Mouse (Mus musculus): ENCODE results near the gene Zeb2. TPM values are rescaled to one million over a fixed set of nuclear protein-coding genes. Genes with fewer than 3 reads are reported as not detected.
A peak's percentile ranks its signal among the peaks of the same experiment; 100 is the strongest.

Zeb2 gene
- total and polyA plus RNA-seq, 2 experiments from 2014 or later, result 50.6 to 150 TPM

- TF ChIP-seq CTCF (IDR thresholded peaks at IDR 0.05; ENCODE audit: low read depth), result no peak
- Histone ChIP-seq H3K4me3 (ENCODE audit: low read depth, low read length) (no peak overlapping the region), H3K9me3 (ENCODE audit: low read length) (no peaks in the 10 kb centered on the region), H3K4me1 (ENCODE audit: insufficient read depth) (peaks cover 18% of the 10 kb centered on the region), H3K4me2 (ENCODE audit: low read depth) (no peak overlapping the region), H3K27ac (ENCODE audit: low read depth, low read length) (no peak overlapping the region), H3K27me3 (ENCODE audit: insufficient read depth, low read length) (no peaks in the 10 kb centered on the region), H3K36me3 (ENCODE audit: insufficient read depth) (no peaks in the 10 kb centered on the region), H3K9ac (no peak overlapping the region)
- WGBS, result 83% methylated on average over 10 of the region's 10 CpGs
- DNase-seq (no peak), ATAC-seq (no peak)
Measured at GRCm38 (mm10) chr2:45056856-45057562, 60.2 kb downstream of the Zeb2 start.

- H3K4me1 ChIP-seq (ENCODE audit: insufficient read depth), result peaks cover 13% of the 10 kb centered on the region
- DNase-seq (no peak), ATAC-seq (no peak)
- H3K4me2 ChIP-seq (ENCODE audit: low read depth), result no peak overlapping the region
- 82% methylated on average over 6 of the region's 6 CpGs for WGBS
- H3K27ac ChIP-seq (ENCODE audit: low read depth, low read length), result no peak overlapping the region
- TF ChIP-seq CTCF (IDR thresholded peaks at IDR 0.05; ENCODE audit: low read depth), result no peak
- H3K27me3 ChIP-seq (ENCODE audit: insufficient read depth, low read length), result no peaks in the 10 kb centered on the region
- no peaks in the 10 kb centered on the region for H3K9me3 ChIP-seq (ENCODE audit: low read length)
- no peak overlapping the region for H3K9ac ChIP-seq
- no peak overlapping the region for H3K4me3 ChIP-seq (ENCODE audit: low read depth, low read length)
- no peaks in the 10 kb centered on the region for H3K36me3 ChIP-seq (ENCODE audit: insufficient read depth)
Measured at GRCm38 (mm10) chr2:45055926-45056325, 61.3 kb downstream of the Zeb2 start.

- WGBS, result 64% methylated on average over 8 of the region's 8 CpGs
- no peak for DNase-seq
- Histone ChIP-seq H3K27me3 (ENCODE audit: insufficient read depth, low read length) (no peaks in the 10 kb centered on the region), H3K4me3 (ENCODE audit: low read depth, low read length) (no peak overlapping the region), H3K36me3 (ENCODE audit: insufficient read depth) (no peaks in the 10 kb centered on the region), H3K4me1 (ENCODE audit: insufficient read depth) (peaks cover 5% of the 10 kb centered on the region; the same call in 1 of the 2 replicates), H3K9me3 (ENCODE audit: low read length) (no peaks in the 10 kb centered on the region), H3K27ac (ENCODE audit: low read depth, low read length) (0 out of 2 replicates have a peak overlapping the region, but pooled peaks have one; percentile 29), H3K4me2 (ENCODE audit: low read depth) (no peak overlapping the region), H3K9ac (no peak overlapping the region)
- TF ChIP-seq CTCF (IDR thresholded peaks at IDR 0.05; ENCODE audit: low read depth), result no peak
- ATAC-seq, result no peak
Measured at GRCm38 (mm10) chr2:45055034-45055615, 62.1 kb downstream of the Zeb2 start.

GRCm38 (mm10) chr2:45054070-45055025 lies 62.8 kb downstream of the Zeb2 start:
- no peak for DNase-seq
- H3K9ac ChIP-seq, result no peak overlapping the region
- no peaks in the 10 kb centered on the region for H3K9me3 ChIP-seq (ENCODE audit: low read length)
- no peak overlapping the region for H3K4me3 ChIP-seq (ENCODE audit: low read depth, low read length)
- H3K27me3 ChIP-seq (ENCODE audit: insufficient read depth, low read length), result no peaks in the 10 kb centered on the region
- no peaks in the 10 kb centered on the region for H3K36me3 ChIP-seq (ENCODE audit: insufficient read depth)
- TF ChIP-seq CTCF (IDR thresholded peaks at IDR 0.05; ENCODE audit: low read depth), result no peak
- ATAC-seq, result no peak
- no peak overlapping the region for H3K4me2 ChIP-seq (ENCODE audit: low read depth)
- H3K4me1 ChIP-seq (ENCODE audit: insufficient read depth), result 0 out of 2 replicates have a peak, but pooled peaks cover 4% of the 10 kb centered on the region
- H3K27ac ChIP-seq (ENCODE audit: low read depth, low read length), result 0 out of 2 replicates have a peak overlapping the region, but pooled peaks have one; percentile 29
- WGBS, result 82% methylated on average over 11 of the region's 11 CpGs

- DNase-seq (no peak), ATAC-seq (no peak)
- no peaks in the 10 kb centered on the region for H3K9me3 ChIP-seq (ENCODE audit: low read length)
- no peak for TF ChIP-seq CTCF (IDR thresholded peaks at IDR 0.05; ENCODE audit: low read depth)
- no peak overlapping the region for H3K9ac ChIP-seq
- no peak overlapping the region for H3K4me3 ChIP-seq (ENCODE audit: low read depth, low read length)
- 0 out of 2 replicates have a peak, but pooled peaks cover 8% of the 10 kb centered on the region for H3K4me1 ChIP-seq (ENCODE audit: insufficient read depth)
- no peak overlapping the region for H3K4me2 ChIP-seq (ENCODE audit: low read depth)
- no peaks in the 10 kb centered on the region for H3K27me3 ChIP-seq (ENCODE audit: insufficient read depth, low read length)
- WGBS, result 68% methylated on average over 4 of the region's 4 CpGs
- no peaks in the 10 kb centered on the region for H3K36me3 ChIP-seq (ENCODE audit: insufficient read depth)
- H3K27ac ChIP-seq (ENCODE audit: low read depth, low read length), result peak overlapping the region; percentile 57; the same call in 1 of the 2 replicates
Measured at GRCm38 (mm10) chr2:45052587-45052986, 64.6 kb downstream of the Zeb2 start.

GRCm38 (mm10) chr2:45051321-45051720 lies 65.9 kb downstream of the Zeb2 start:
- WGBS, result 62% methylated on average over 2 of the region's 2 CpGs
- no peak for ATAC-seq
- Histone ChIP-seq H3K4me1 (ENCODE audit: insufficient read depth) (0 out of 2 replicates have a peak, but pooled peaks cover 8% of the 10 kb centered on the region), H3K36me3 (ENCODE audit: insufficient read depth) (no peaks in the 10 kb centered on the region), H3K4me2 (ENCODE audit: low read depth) (no peak overlapping the region), H3K27ac (ENCODE audit: low read depth, low read length) (no peak overlapping the region), H3K4me3 (ENCODE audit: low read depth, low read length) (no peak overlapping the region), H3K9ac (no peak overlapping the region), H3K9me3 (ENCODE audit: low read length) (no peaks in the 10 kb centered on the region), H3K27me3 (ENCODE audit: insufficient read depth, low read length) (no peaks in the 10 kb centered on the region)
- no peak for TF ChIP-seq CTCF (IDR thresholded peaks at IDR 0.05; ENCODE audit: low read depth)
- no peak for DNase-seq

Data from forebrain, postnatal 0 days (tissue).